ENCODE assay signal across 21 mouse cellular contexts in genomic region chr5:37202285-37202684, GRCm38 (mm10). TPM values are rescaled to one million over a fixed set of nuclear protein-coding genes. Genes with fewer than 3 reads are reported as not detected.
DNase-seq lines count a peak whose midpoint lies in the region; ATAC-seq and TF ChIP-seq lines count a peak whose summit lies in the region.
"Had no signal": no experiment of that assay in that cellular context is flagged by ENCODE, and none has a peak within 500 bp of the region (broad histone marks: within the 10 kb centered on the region; RNA-seq: fewer than 3 reads in every experiment).

No protein-coding gene starts in this region.

- peak; percentile 84 for DNase-seq in hindbrain, embryonic 11.5 days (ENCODE audit: low spot score)
- DNase-seq in 3T3-L1 (ENCODE audit: low read depth, low spot score): peak; percentile 12
- peak; percentile 80 for DNase-seq in embryo, embryonic 10.5 days (ENCODE audit: low spot score)
- DNase-seq in hindbrain, postnatal 0 days (ENCODE audit: low spot score): peak; percentile 14
- DNase-seq in cerebellum, postnatal 10 days: no peak
- no peak for DNase-seq in kidney, adult 8-10 months
- DNase-seq: adrenal gland, postnatal 14 days; cerebellum, adult 8-10 months; gastrocnemius, adult 2 months; kidney, adult 11 months; liver; lung, postnatal 36 days had no signal

- H3K9me3 ChIP-seq in hindbrain, embryonic 11.5 days (ENCODE audit: control insufficient read depth, low read length): no peaks in the 10 kb centered on the region
- H3K9me3 ChIP-seq in hindbrain, embryonic 16.5 days (ENCODE audit: control insufficient read depth, low read length): no peaks in the 10 kb centered on the region
- no peaks in the 10 kb centered on the region for H3K9me3 ChIP-seq in hindbrain, postnatal 0 days (ENCODE audit: low read length)
- H3K9me3 ChIP-seq: embryonic facial prominence, embryonic 13.5 days; forebrain, embryonic 13.5 days; limb, embryonic 10.5 days; liver, embryonic 15.5 days; lung, embryonic 15.5 days; megakaryocyte, embryonic 14.5 days had no signal

- no peak overlapping the region for H3K4me3 ChIP-seq in hindbrain, embryonic 11.5 days (ENCODE audit: low read depth, low read length)
- no peak overlapping the region for H3K4me3 ChIP-seq in hindbrain, embryonic 16.5 days (ENCODE audit: low read length)
- H3K4me3 ChIP-seq in hindbrain, postnatal 0 days (ENCODE audit: low read length): no peak overlapping the region
- H3K4me3 ChIP-seq: embryonic facial prominence, embryonic 13.5 days; erythroblast, embryonic 14.5 days; forebrain, embryonic 13.5 days; gastrocnemius, adult 2 months; limb, embryonic 10.5 days; liver, embryonic 15.5 days; lung, embryonic 15.5 days; megakaryocyte, embryonic 14.5 days had no signal

- no peak overlapping the region for H3K4me2 ChIP-seq in hindbrain, embryonic 11.5 days (replicated peaks; ENCODE audit: low read depth, low read length)
- no peak overlapping the region for H3K4me2 ChIP-seq in hindbrain, embryonic 16.5 days (ENCODE audit: low read length)
- H3K4me2 ChIP-seq in hindbrain, postnatal 0 days (ENCODE audit: low read depth, low read length): no peak overlapping the region
- H3K4me2 ChIP-seq: embryonic facial prominence, embryonic 13.5 days; forebrain, embryonic 13.5 days; liver, embryonic 15.5 days; lung, embryonic 15.5 days had no signal

- 0% methylated on average over 1 of the region's 1 CpGs for WGBS in hindbrain, embryonic 11.5 days
- WGBS in hindbrain, embryonic 16.5 days: 13% methylated on average over 1 of the region's 1 CpGs
- WGBS in hindbrain, postnatal 0 days: 13% methylated on average over 1 of the region's 1 CpGs

- no peak for TF ChIP-seq CTCF in hindbrain, postnatal 0 days (IDR thresholded peaks at IDR 0.05; ENCODE audit: low read depth)

- peaks cover 7% of the 10 kb centered on the region for H3K4me1 ChIP-seq in hindbrain, embryonic 11.5 days (replicated peaks; ENCODE audit: control insufficient read depth, insufficient read depth, low read length)
- peaks cover 17% of the 10 kb centered on the region for H3K4me1 ChIP-seq in hindbrain, embryonic 16.5 days (ENCODE audit: control insufficient read depth, insufficient read depth, low read depth, low read length)
- H3K4me1 ChIP-seq in hindbrain, postnatal 0 days (ENCODE audit: insufficient read depth, low read length): peaks cover 11% of the 10 kb centered on the region
- H3K4me1 ChIP-seq: liver, embryonic 15.5 days had no signal

- peak; percentile 84 for ATAC-seq in hindbrain, embryonic 11.5 days (ENCODE audit: low FRiP score)
- no peak for ATAC-seq in hindbrain, embryonic 16.5 days
- no peak for ATAC-seq in hindbrain, postnatal 0 days
- ATAC-seq: forebrain, embryonic 13.5 days had no signal

- no peak overlapping the region for H3K9ac ChIP-seq in hindbrain, embryonic 11.5 days (ENCODE audit: low read depth, low read length)
- H3K9ac ChIP-seq in hindbrain, embryonic 16.5 days (ENCODE audit: low read depth, low read length): no peak overlapping the region
- H3K9ac ChIP-seq in hindbrain, postnatal 0 days (replicated peaks; ENCODE audit: low read length): no peak overlapping the region
- H3K9ac ChIP-seq: embryonic facial prominence, embryonic 13.5 days; forebrain, embryonic 13.5 days; liver, embryonic 15.5 days; lung, embryonic 15.5 days had no signal

- no peaks in the 10 kb centered on the region for H3K36me3 ChIP-seq in hindbrain, embryonic 11.5 days (ENCODE audit: control insufficient read depth, insufficient read depth, low read length)
- H3K36me3 ChIP-seq in hindbrain, embryonic 16.5 days (ENCODE audit: control insufficient read depth, insufficient read depth, low read length): no peaks in the 10 kb centered on the region
- H3K36me3 ChIP-seq in hindbrain, postnatal 0 days (ENCODE audit: insufficient read depth, low read length): no peaks in the 10 kb centered on the region
- H3K36me3 ChIP-seq: embryonic facial prominence, embryonic 13.5 days; G1E; limb, embryonic 10.5 days; liver, embryonic 15.5 days; lung, embryonic 15.5 days had no signal

- peak overlapping the region; percentile 85 for H3K27ac ChIP-seq in hindbrain, embryonic 11.5 days (ENCODE audit: low read depth, low read length)
- H3K27ac ChIP-seq in hindbrain, embryonic 16.5 days (ENCODE audit: low read depth, low read length): no peak overlapping the region
- H3K27ac ChIP-seq in hindbrain, postnatal 0 days: no peak overlapping the region
- H3K27ac ChIP-seq: embryonic facial prominence, embryonic 13.5 days; forebrain, embryonic 13.5 days; gastrocnemius, adult 2 months; limb, embryonic 10.5 days; liver, embryonic 15.5 days; lung, embryonic 15.5 days had no signal

- H3K27me3 ChIP-seq in hindbrain, embryonic 11.5 days (ENCODE audit: control insufficient read depth, insufficient read depth, low read length): no peaks in the 10 kb centered on the region
- H3K27me3 ChIP-seq in hindbrain, embryonic 16.5 days (replicated peaks; ENCODE audit: control insufficient read depth, insufficient read depth, low read length): no peaks in the 10 kb centered on the region
- H3K27me3 ChIP-seq in hindbrain, postnatal 0 days (ENCODE audit: insufficient read depth, low read length): no peaks in the 10 kb centered on the region
- H3K27me3 ChIP-seq: embryonic facial prominence, embryonic 13.5 days; forebrain, embryonic 13.5 days; liver, embryonic 15.5 days had no signal

RNA-seq across cellular contexts. Expression of gene Crmp1, which starts 39.5 kb away (rescaled TPM):
- polyA plus RNA-seq in hindbrain, embryonic 11.5 days (2014; fragmentation: Nextera tagmentation; extraction: Ambion mirVana): 340 and 413 TPM in 2 replicates
- polyA plus RNA-seq in hindbrain, embryonic 16.5 days (2015; fragmentation: Nextera tagmentation; extraction: Ambion mirVana): 851 and 939 TPM in 2 replicates
- total RNA-seq in hindbrain, postnatal 0 days (2014; rRNA removed): 1,015 and 1,414 TPM in 2 replicates
- polyA plus RNA-seq in hindbrain, postnatal 0 days (2015; fragmentation: Nextera tagmentation; extraction: Ambion mirVana): 607 and 697 TPM in 2 replicates
- total RNA-seq: G1E had no signal
- polyA plus RNA-seq: erythroblast, embryonic 14.5 days; G1E had no signal

Comparison
In these comparisons a context has a peak if more than half of its experiments do, and no peak if none do; other contexts are left out.
1. DNase-seq: peak in hindbrain, embryonic 11.5 days (single experiment), 3T3-L1 (single experiment), embryo, embryonic 10.5 days (single experiment) and hindbrain, postnatal 0 days (single experiment); none in cerebellum, postnatal 10 days (0 of 2) and kidney, adult 8-10 months (0 of 2).